Comparison of ENCODE assay signal across 24 mouse cellular contexts in genomic region chr2:146057123-146057522, GRCm38 (mm10).
DNase-seq lines count a peak whose midpoint lies in the region; ATAC-seq and TF ChIP-seq lines count a peak whose summit lies in the region.
"Had no signal": no experiment of that assay in that cellular context is flagged by ENCODE, and none has a peak within 500 bp of the region (broad histone marks: within the 10 kb centered on the region; RNA-seq: fewer than 3 reads in every experiment).

No protein-coding gene starts in this region.

- H3K27ac ChIP-seq in forebrain, embryonic 10.5 days = peak overlapping the region; percentile 15; the same call in 1 of the 2 replicates
- no peak overlapping the region for H3K27ac ChIP-seq in forebrain, embryonic 16.5 days (ENCODE audit: low read length)
- H3K27ac ChIP-seq in testis, adult 2 months (ENCODE audit: control insufficient read depth, insufficient read depth, low read depth, low read length) = no peak overlapping the region
- H3K27ac ChIP-seq: heart, adult 2 months; heart, embryonic 10.5 days; heart, embryonic 13.5 days; hindbrain, embryonic 12.5 days had no signal

- no peak overlapping the region for H3K4me2 ChIP-seq in forebrain, embryonic 16.5 days (ENCODE audit: low read length)
- H3K4me2 ChIP-seq: heart, embryonic 13.5 days; hindbrain, embryonic 12.5 days had no signal

- no peaks in the 10 kb centered on the region for H3K9me3 ChIP-seq in forebrain, embryonic 10.5 days
- H3K9me3 ChIP-seq in forebrain, embryonic 16.5 days (ENCODE audit: control insufficient read depth, low read length) = no peaks in the 10 kb centered on the region
- H3K9me3 ChIP-seq: heart, embryonic 10.5 days; heart, embryonic 13.5 days; hindbrain, embryonic 12.5 days had no signal

- no peak overlapping the region for H3K4me3 ChIP-seq in forebrain, embryonic 10.5 days
- no peak overlapping the region for H3K4me3 ChIP-seq in forebrain, embryonic 16.5 days (replicated peaks; ENCODE audit: low read length)
- peak overlapping the region; percentile 18; the same call in 1 of the 2 replicates for H3K4me3 ChIP-seq in testis, adult 2 months (ENCODE audit: control insufficient read depth, low read depth, low read length)
- H3K4me3 ChIP-seq: heart, adult 2 months; heart, embryonic 10.5 days; heart, embryonic 13.5 days; hindbrain, embryonic 12.5 days had no signal

- no peak for DNase-seq in forebrain, embryonic 10.5 days (ENCODE audit: extremely low spot score, low spot score)
- no peak for DNase-seq in testis, postnatal 10 days (ENCODE audit: low spot score)
- peak; percentile 86 for DNase-seq in large intestine, adult 2 months (ENCODE audit: low read depth, low spot score)
- no peak for DNase-seq in gastrocnemius, postnatal 36 days
- DNase-seq in cerebellum, postnatal 14 days = no peak
- DNase-seq: adrenal gland, adult 2 months; adrenal gland, postnatal 14 days; cerebellum, adult 11 months; cerebellum, adult 2 months; cerebellum, postnatal 10 days; gastrocnemius, postnatal 25 days; heart, adult 2 months; heart, postnatal 14 days; heart, postnatal 4 days had no signal

- intact Hi-C loops in gastrocnemius, postnatal 36 days (cut with DNase I) = no loop called here

- no peaks in the 10 kb centered on the region for H3K36me3 ChIP-seq in forebrain, embryonic 10.5 days (replicated peaks)
- no peaks in the 10 kb centered on the region for H3K36me3 ChIP-seq in forebrain, embryonic 16.5 days (ENCODE audit: control insufficient read depth, insufficient read depth)
- H3K36me3 ChIP-seq in testis, adult 2 months (ENCODE audit: control insufficient read depth, insufficient read depth, low read length) = no peaks in the 10 kb centered on the region
- H3K36me3 ChIP-seq: G1E; heart, embryonic 10.5 days; heart, embryonic 13.5 days; hindbrain, embryonic 12.5 days had no signal

- TF ChIP-seq CTCF in testis, adult 2 months (IDR thresholded peaks at IDR 0.05; ENCODE audit: control insufficient read depth, insufficient read depth, insufficient replicate concordance, low read depth, low read length) = no peak

- no peak for ATAC-seq in forebrain, embryonic 16.5 days
- ATAC-seq: forebrain, embryonic 14.5 days; hindbrain, embryonic 16.5 days; Patski had no signal

- 82% methylated on average over 4 of the region's 4 CpGs for WGBS in forebrain, embryonic 10.5 days
- WGBS in forebrain, embryonic 16.5 days = 82% methylated on average over 4 of the region's 4 CpGs
- 14% methylated on average over 4 of the region's 4 CpGs for WGBS in large intestine, adult 2 months

- H3K4me1 ChIP-seq in forebrain, embryonic 10.5 days = peaks cover 42% of the 10 kb centered on the region
- H3K4me1 ChIP-seq in forebrain, embryonic 16.5 days (replicated peaks; ENCODE audit: control insufficient read depth, insufficient read depth, low read length) = peaks cover 20% of the 10 kb centered on the region
- no peaks in the 10 kb centered on the region for H3K4me1 ChIP-seq in testis, adult 2 months (ENCODE audit: control insufficient read depth, insufficient read depth, low read length)
- H3K4me1 ChIP-seq: heart, embryonic 10.5 days; heart, embryonic 13.5 days had no signal

- no peak for TF ChIP-seq POLR2A in testis, adult 2 months (IDR thresholded peaks at IDR 0.05; ENCODE audit: control insufficient read depth, low read depth, low read length)

- no peak overlapping the region for H3K9ac ChIP-seq in forebrain, embryonic 16.5 days (replicated peaks; ENCODE audit: low read depth, low read length)
- H3K9ac ChIP-seq: heart, embryonic 13.5 days; hindbrain, embryonic 12.5 days had no signal

- peaks cover 12% of the 10 kb centered on the region; the same call in 1 of the 2 replicates for H3K27me3 ChIP-seq in forebrain, embryonic 10.5 days (ENCODE audit: poor library complexity, severe bottlenecking)
- no peaks in the 10 kb centered on the region for H3K27me3 ChIP-seq in forebrain, embryonic 16.5 days (replicated peaks; ENCODE audit: control insufficient read depth, insufficient read depth, low read length)
- H3K27me3 ChIP-seq in testis, adult 2 months (ENCODE audit: control insufficient read depth, insufficient read depth, low read length) = no peaks in the 10 kb centered on the region
- H3K27me3 ChIP-seq: CH12.LX; heart, embryonic 13.5 days; hindbrain, embryonic 12.5 days had no signal
